Mouse (Mus musculus): Measurements from ENCODE around the gene Med10.

Gene Med10

GRCm38 (mm10) chr13:69802095-69802494 is at the start of gene Med10:
Gene Med10, plus strand, starts transcription at chr13:69802395.
- DNase-seq (ENCODE audit: extremely low spot score, low spot score) = no peak

DNA sequence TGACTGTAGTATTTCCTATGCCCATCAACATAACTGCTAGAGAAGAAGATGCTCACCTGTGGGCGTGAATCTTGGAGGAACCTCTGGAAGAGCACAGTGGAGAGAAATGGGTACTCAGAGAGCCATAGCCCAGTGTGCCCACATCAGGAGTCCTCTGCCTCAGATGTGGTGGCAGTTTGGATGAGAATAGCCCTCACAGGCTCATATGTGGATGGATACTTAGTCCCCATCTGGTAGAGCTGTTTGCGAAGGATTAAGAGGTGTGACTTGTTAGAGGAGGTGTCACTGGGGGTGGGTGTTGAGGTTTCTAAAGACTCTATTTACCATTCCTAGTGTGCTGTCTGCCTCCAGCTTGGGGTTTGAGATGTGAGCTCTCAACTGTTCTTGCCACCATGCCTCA is 49.3 kb upstream of the Med10 start:
- no peak for DNase-seq (ENCODE audit: extremely low spot score, low spot score)

- DNase-seq (ENCODE audit: extremely low spot score, low spot score) = no peak
Observed at GRCm38 (mm10) chr13:69758979-69759378, 43.2 kb upstream of the Med10 start.

GRCm38 (mm10) chr13:69761393-69761792 is 40.8 kb upstream of the Med10 start:
- DNase-seq (ENCODE audit: extremely low spot score, low spot score) = no peak

DNA sequence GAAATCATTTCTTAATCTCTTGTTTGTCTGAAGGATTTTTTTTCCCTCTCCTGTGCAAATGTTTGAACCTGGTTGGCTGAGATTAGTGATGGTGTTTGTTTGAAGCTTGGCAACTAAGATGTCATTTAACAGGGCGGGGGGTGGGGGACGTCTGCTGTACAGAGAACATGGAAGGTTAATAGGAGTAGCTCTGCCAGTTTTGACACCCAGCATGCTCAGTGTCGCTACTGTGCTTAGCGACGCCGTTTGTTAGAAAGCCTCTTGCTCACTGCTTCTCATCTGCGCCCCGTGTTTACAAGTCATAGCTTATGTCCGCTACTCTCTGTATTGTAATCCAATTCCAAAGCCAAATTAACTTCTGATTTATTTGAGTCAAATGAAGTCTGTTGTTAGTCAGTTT is 37.5 kb upstream of the Med10 start:
- DNase-seq (ENCODE audit: extremely low spot score, low spot score) = no peak

DNA sequence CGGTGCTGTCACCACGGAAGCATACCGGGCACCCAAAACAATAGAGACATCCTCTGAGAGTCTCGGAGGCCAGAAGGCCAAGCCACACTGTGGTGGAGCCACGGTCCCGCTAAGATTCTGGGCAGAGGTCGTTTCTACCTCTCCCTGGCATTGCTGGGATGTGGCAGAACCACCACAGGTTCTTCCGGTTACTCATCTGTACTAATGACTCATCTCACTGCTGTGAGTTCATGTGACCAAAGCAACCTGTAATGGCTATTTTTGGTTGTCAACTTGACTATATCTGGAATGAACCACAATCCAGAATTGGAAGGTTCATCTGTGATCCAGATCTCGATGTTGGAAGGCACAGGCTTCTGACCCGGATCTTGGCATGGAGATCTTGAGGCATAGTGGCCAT is 34.0 kb upstream of the Med10 start:
- no peak for DNase-seq (ENCODE audit: extremely low spot score, low spot score)

GRCm38 (mm10) chr13:69770538-69771456 is 31.4 kb upstream of the Med10 start:
- no peak for DNase-seq (ENCODE audit: extremely low spot score, low spot score)

DNA sequence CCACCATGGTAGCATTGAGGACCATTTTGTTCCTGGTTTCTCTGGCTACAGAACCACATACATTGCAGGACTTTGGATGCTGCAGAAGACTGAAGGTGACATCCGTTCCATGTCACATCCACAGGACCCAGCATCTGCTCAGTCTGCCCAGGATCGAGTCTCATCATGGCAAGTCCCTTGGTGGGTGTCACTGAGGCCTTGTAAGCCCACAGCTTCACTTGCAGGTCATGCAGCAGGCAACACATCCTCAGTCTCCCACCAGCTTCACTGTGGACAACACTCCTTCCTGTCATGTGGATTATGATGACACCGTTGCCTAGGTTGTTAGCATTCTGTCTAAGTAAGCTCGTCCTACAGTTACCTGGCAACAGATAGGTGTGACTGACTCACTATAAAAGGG is 29.8 kb upstream of the Med10 start:
- DNase-seq (ENCODE audit: extremely low spot score, low spot score) = no peak

GRCm38 (mm10) chr13:69778221-69778620 is 24.0 kb upstream of the Med10 start:
- no peak for DNase-seq (ENCODE audit: extremely low spot score, low spot score)

DNA sequence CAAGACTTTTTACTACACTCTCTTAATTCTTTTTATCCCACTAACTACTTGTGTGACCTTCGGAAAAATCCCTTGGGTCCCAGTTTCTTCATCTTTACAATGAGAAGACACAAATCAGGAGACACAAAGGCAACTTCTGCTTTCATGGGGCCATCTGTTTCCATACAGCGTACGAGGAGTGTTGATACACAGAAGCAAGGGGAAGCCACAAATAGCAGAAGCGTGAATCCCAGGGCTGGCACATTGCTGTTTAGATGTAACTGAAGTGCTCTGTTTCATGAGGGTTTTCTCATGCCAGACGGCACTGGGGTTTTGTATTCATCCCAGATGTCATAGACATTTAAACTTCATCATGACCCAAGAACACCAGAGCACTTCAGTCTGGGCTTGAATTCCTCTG is 13.5 kb upstream of the Med10 start:
- DNase-seq (ENCODE audit: extremely low spot score, low spot score) = no peak

- no peak for DNase-seq (ENCODE audit: extremely low spot score, low spot score)
Observed at GRCm38 (mm10) chr13:69791814-69792213, 10.4 kb upstream of the Med10 start.

DNA sequence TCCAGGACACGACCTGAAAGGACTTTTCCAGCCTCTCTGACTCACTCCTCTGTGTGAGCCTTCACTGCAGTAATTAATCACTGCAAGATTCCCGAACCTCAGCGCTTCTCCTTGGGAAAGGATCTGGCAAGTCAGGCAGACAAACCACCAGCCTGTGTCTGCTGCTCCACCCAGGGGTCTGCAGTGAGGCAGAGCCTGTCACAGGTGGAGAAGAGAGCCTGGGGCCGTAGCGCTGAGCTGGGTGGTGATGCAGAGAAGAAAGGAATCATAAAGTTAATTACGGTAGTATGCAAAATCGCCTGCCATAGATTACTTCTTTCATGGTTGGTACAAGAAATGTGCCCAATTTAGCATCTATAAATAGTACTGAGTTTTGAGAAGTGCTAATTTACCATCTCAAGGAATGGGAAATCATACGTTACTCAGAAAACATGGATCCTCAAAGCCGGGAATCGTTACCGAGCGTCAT is 9.6 kb upstream of the Med10 start:
- DNase-seq (ENCODE audit: extremely low spot score, low spot score) = no peak

DNA sequence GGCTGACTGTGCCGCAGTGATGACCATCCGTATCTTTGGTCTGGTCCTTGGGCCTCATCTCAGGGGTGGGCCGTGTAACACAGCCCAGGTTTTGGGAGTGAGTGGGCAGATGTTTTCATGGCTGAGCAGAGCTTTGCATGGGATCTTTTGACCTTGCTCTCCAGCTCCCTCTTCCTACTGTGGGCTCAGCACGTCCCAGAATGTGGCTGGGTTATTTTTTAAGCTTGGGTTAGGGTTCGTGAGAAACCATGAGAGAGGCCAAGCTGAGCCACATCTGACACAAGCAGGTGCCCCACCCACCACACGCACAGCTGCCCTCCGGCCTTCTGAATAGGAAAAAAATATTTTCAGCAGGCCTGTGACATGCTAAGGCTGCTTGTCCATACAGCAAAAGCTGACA is 7.4 kb upstream of the Med10 start:
- no peak for DNase-seq (ENCODE audit: extremely low spot score, low spot score)

DNA sequence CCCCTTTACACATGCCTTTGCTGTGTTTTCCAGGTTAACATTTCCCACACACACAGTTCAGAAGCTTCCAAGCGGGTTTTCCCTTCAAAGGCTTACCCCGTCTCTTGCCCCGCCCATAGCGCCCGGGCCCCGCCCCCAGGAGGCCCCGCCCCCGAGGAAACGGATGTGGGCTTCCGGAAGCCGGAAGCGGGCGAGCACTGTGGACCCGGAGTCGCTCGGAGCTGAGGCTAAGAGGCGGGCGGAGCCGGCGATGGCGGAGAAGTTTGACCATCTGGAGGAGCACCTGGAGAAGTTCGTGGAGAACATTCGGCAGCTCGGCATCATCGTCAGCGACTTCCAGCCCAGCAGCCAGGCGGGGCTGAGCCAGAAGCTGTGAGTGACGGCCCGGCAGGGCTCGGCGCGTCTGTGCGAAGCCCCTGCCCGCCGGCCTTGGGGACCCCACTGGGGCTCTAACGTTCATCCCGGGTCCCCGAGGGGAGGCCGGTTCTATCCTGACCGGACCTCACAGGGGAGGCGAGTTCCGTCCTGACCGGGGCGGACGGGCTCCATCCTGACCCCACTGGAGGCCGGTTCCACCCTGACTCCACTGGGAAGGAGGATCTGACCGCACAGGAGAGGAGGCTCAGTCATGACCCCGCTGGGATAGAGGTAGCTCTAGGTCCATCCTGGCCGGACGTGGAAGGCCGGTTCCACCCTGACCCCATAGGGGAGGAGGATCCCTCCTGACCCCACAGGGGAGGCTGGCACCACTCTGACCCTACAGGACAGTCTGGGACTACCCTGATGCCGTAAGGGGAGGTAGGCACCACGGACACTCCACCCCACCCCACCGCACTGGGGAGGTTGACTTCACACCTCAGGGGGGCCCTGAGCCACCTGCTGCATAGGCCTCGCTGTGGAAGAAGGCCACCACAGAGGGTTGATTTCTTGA is 7.8 kb downstream of the Med10 start:
- peak; percentile 96 for DNase-seq (ENCODE audit: extremely low spot score, low spot score)

- DNase-seq (ENCODE audit: extremely low spot score, low spot score) = no peak
Observed at GRCm38 (mm10) chr13:69810936-69811680, 8.9 kb downstream of the Med10 start.

GRCm38 (mm10) chr13:69813870-69814269 is 11.7 kb downstream of the Med10 start:
- no peak for DNase-seq (ENCODE audit: extremely low spot score, low spot score)

- DNase-seq (ENCODE audit: extremely low spot score, low spot score) = no peak
Observed at GRCm38 (mm10) chr13:69818306-69818705, 16.1 kb downstream of the Med10 start.

DNA sequence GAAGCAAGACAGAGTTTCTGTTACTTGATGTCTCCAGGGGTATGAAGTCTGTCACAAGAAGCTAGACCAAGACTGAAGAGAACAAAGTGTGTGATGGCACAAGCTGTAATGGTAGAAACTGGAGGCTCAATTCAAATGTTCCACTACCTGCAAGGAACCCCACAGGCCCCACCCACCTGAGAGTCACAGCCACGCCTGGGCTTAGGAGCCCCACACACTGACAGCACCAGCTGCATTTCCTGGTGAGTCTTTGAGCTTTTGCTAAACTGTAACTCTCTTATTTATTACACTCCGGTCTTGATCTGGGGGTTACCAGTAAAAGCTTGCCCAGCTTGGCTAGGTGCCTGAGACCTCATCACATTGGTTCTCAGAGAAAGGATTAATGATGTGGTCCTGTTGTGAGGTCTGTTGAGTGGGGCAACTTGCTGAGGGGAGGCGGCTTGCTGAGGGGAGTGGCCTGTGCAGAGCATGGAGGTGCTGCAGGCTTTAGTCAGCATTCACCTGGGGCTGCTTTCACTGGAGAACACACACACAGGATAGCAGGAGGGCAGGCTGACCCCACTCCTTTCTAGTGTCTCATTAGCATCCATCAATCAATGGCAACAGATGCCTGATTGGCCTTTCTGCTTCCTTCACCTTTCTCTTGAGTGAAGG is 19.1 kb downstream of the Med10 start:
- DNase-seq (ENCODE audit: extremely low spot score, low spot score) = no peak

GRCm38 (mm10) chr13:69823920-69824637 is 21.9 kb downstream of the Med10 start:
- DNase-seq (ENCODE audit: extremely low spot score, low spot score) = no peak

DNA sequence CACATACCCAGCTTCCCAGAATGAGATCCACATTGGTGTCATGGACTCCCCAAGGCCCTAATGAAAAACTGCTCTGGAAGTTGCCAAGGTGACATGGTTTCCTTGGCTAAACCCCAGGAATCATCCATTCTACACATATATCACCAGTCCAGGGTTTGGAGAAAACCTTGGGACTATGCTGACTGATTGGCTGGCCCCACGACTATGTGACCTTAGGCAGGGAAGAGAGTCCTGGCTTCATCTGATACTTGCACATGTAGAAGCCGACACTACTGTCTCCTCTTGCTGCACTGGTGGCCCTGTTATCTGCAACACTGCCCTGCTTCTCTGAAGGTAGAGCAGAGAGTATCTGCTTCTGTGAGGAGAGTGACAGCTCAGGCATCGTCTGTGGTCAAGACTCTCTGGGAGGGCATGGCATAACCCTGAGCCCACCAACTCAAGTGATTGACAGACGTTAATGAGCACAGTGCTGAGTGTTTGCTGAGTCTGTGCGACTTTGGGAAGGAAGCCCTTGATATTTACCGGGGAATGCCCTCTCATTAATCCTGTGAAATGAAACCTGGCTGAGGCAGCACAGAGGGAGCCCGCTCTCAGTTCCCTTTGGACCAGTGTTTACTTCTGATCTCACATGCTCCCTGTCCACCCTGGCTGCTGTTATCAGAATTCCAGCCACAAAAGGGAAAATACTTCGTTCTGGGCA is 23.4 kb downstream of the Med10 start:
- DNase-seq (ENCODE audit: extremely low spot score, low spot score) = no peak

Data from neural tube, embryonic 10.5 days (tissue).